In the genomic region with DNA sequence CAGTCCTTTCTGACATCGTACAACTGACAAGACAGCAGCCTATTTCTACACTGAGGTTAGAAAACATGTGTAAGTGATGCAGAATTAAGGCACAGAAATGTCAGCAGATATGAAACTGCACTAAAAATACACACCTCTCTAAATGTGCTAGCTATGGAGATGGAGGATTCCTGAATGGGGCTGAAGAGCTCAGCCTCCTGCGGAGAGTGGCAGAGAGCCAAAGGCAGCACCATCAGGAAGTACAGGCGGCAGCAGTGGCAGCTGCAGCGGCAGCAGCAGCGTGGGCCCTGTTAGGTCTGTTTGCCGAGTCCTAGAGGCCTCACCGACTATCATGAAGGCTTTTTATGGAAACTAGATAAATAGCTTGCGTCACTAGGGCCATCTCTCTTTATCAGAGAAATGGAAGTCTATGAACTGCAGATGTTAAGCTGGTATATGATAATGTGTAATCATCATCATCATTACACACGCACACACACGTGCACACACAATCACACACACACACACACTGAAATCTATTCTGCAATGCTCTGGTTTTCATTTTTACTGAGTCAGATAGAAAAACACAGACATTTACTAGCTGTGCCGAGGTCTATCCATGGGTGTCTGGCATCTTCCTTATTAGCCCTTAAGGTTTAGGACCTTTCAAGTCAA, we compare ENCODE assay signal across 9 mouse cellular contexts.
A peak's percentile ranks its signal among the peaks of the same experiment; 100 is the strongest.
DNase-seq lines count a peak whose midpoint lies in the region; ATAC-seq lines count a peak whose summit lies in the region.
"Had no signal": no experiment of that assay in that cellular context is flagged by ENCODE, and none has a peak within 500 bp of the region (broad histone marks: within the 10 kb centered on the region; RNA-seq: fewer than 3 reads in every experiment).

No protein-coding gene starts in this region.

- peak; percentile 16 for DNase-seq in kidney, adult 11 months
- peak; percentile 18 to 23 for DNase-seq in adrenal gland, adult 18-20 months (ENCODE audit: low spot score in 2 of 2)
- peak; percentile 56 to 62 for DNase-seq in frontal cortex, postnatal 14 days (ENCODE audit: low spot score in 2 of 2)
- DNase-seq in kidney, adult 9 months, result peak; percentile 39
- DNase-seq in liver, embryonic 11.5 days (ENCODE audit: low spot score), result no peak
- peak; percentile 89 for DNase-seq in right cerebral cortex, adult 18-20 months
- DNase-seq in yolk sac, embryonic 10.5 days (ENCODE audit: low spot score), result no peak

- ATAC-seq in kidney, embryonic 16.5 days (ENCODE audit: low FRiP score, low TSS enrichment), result no peak
- peak; percentile 54; the same call in 1 of the 2 replicates for ATAC-seq in liver, embryonic 11.5 days (replicated peaks; ENCODE audit: low FRiP score)

- H3K36me3 ChIP-seq in kidney, embryonic 16.5 days (ENCODE audit: insufficient read depth, low read length), result no peaks in the 10 kb centered on the region
- H3K36me3 ChIP-seq in liver, embryonic 11.5 days (ENCODE audit: control insufficient read depth, insufficient read depth, low read length), result no peaks in the 10 kb centered on the region
- H3K36me3 ChIP-seq: midbrain, embryonic 12.5 days had no signal

- no peak overlapping the region for H3K9ac ChIP-seq in kidney, embryonic 16.5 days (replicated peaks; ENCODE audit: low read length)
- H3K9ac ChIP-seq in liver, embryonic 11.5 days (ENCODE audit: low read depth, low read length), result no peak overlapping the region
- H3K9ac ChIP-seq: midbrain, embryonic 12.5 days had no signal

- H3K27ac ChIP-seq in kidney, embryonic 16.5 days (ENCODE audit: low read length), result no peak overlapping the region
- no peak overlapping the region for H3K27ac ChIP-seq in liver, embryonic 11.5 days (ENCODE audit: low read depth, low read length)
- H3K27ac ChIP-seq: midbrain, embryonic 12.5 days had no signal

- H3K4me1 ChIP-seq in kidney, embryonic 16.5 days (ENCODE audit: insufficient read depth, low read length), result 0 out of 2 replicates have a peak, but pooled peaks cover 17% of the 10 kb centered on the region
- H3K4me1 ChIP-seq in liver, embryonic 11.5 days (replicated peaks; ENCODE audit: control insufficient read depth, insufficient read depth, low read length), result peaks cover 7% of the 10 kb centered on the region
- H3K4me1 ChIP-seq: midbrain, embryonic 12.5 days had no signal

- H3K4me2 ChIP-seq in kidney, embryonic 16.5 days (replicated peaks; ENCODE audit: low read depth, low read length), result no peak overlapping the region
- H3K4me2 ChIP-seq in liver, embryonic 11.5 days, result no peak overlapping the region
- H3K4me2 ChIP-seq: midbrain, embryonic 12.5 days had no signal

- H3K4me3 ChIP-seq in kidney, embryonic 16.5 days (ENCODE audit: low read length), result no peak overlapping the region
- no peak overlapping the region for H3K4me3 ChIP-seq in liver, embryonic 11.5 days (ENCODE audit: low read depth, low read length)
- H3K4me3 ChIP-seq: midbrain, embryonic 12.5 days had no signal

- no peaks in the 10 kb centered on the region for H3K9me3 ChIP-seq in kidney, embryonic 16.5 days (ENCODE audit: low read length)
- no peaks in the 10 kb centered on the region for H3K9me3 ChIP-seq in liver, embryonic 11.5 days (ENCODE audit: control insufficient read depth, low read length)
- H3K9me3 ChIP-seq: midbrain, embryonic 12.5 days had no signal

- 51% methylated on average over 11 of the region's 11 CpGs for WGBS in kidney, embryonic 16.5 days
- 38% methylated on average over 11 of the region's 11 CpGs for WGBS in liver, embryonic 11.5 days

- H3K27me3 ChIP-seq in kidney, embryonic 16.5 days (ENCODE audit: insufficient read depth, low read length), result no peaks in the 10 kb centered on the region
- H3K27me3 ChIP-seq in liver, embryonic 11.5 days (replicated peaks; ENCODE audit: control insufficient read depth, insufficient read depth, low read length), result no peaks in the 10 kb centered on the region
- H3K27me3 ChIP-seq: midbrain, embryonic 12.5 days had no signal

Comparison
In these comparisons a context has a peak if more than half of its experiments do, and no peak if none do; other contexts are left out.
1. DNase-seq: peak in kidney, adult 11 months (single experiment), adrenal gland, adult 18-20 months (2 of 2), frontal cortex, postnatal 14 days (2 of 2), kidney, adult 9 months (single experiment) and right cerebral cortex, adult 18-20 months (single experiment); none in liver, embryonic 11.5 days (single experiment) and yolk sac, embryonic 10.5 days (single experiment).